Mouse (Mus musculus) intestine, postnatal 0 days (tissue): ENCODE data around the gene Oit3. TPM values are rescaled to one million over a fixed set of nuclear protein-coding genes. Genes with fewer than 3 reads are reported as not detected.

Experiments
- ATAC-seq: fragments of 200-750 bp; cut with Nextera tagmentation; 2 replicates; pipeline ENCODE4 v1.8.0; 2017; ENCODE audit warnings: mild to moderate bottlenecking, moderate TSS enrichment, moderate library complexity
- H3K27ac ChIP-seq: fragments of 300-500 bp; sonication (generic); 2 replicates; pipeline ENCODE4 v1.5.1; 2014; ENCODE audit warnings: mild to moderate bottlenecking, low read depth, low read length, moderate library complexity
- H3K27me3 ChIP-seq: fragments of 300-500 bp; sonication (generic); replicated peaks from 2 replicates; pipeline ENCODE4 v1.6.1; 2014; ENCODE audit warnings: low read length, mixed read lengths; ENCODE audit not compliant: control insufficient read depth, insufficient read depth
- H3K36me3 ChIP-seq: fragments of 300-500 bp; sonication (generic); 2 replicates; pipeline ENCODE4 v1.6.1; 2014; ENCODE audit warnings: mild to moderate bottlenecking, moderate library complexity; ENCODE audit not compliant: control insufficient read depth, insufficient read depth
- H3K4me1 ChIP-seq: fragments of 300-500 bp; sonication (generic); replicated peaks from 2 replicates; pipeline ENCODE4 v1.6.1; 2014; ENCODE audit warnings: antibody characterized with exemption, low read length, mixed read lengths; ENCODE audit not compliant: control insufficient read depth, insufficient read depth
- H3K4me2 ChIP-seq: fragments of 300-500 bp; sonication (generic); replicated peaks from 2 replicates; pipeline ENCODE4 v1.6.1; 2014; ENCODE audit warnings: low read depth, mild to moderate bottlenecking, moderate library complexity
- H3K4me3 ChIP-seq: fragments of 300-500 bp; sonication (generic); 2 replicates; pipeline ENCODE4 v1.5.1; 2014; ENCODE audit warnings: low read depth, low read length
- H3K9ac ChIP-seq: fragments of 300-500 bp; sonication (generic); 2 replicates; pipeline ENCODE4 v1.6.1; 2014; ENCODE audit warnings: mild to moderate bottlenecking, low read depth, low read length
- H3K9me3 ChIP-seq: fragments of 300-500 bp; sonication (generic); 2 replicates; pipeline ENCODE4 v1.6.1; 2016; ENCODE audit warnings: mixed run types; ENCODE audit not compliant: control insufficient read depth
- CTCF ChIP-seq: sonication (generic); IDR thresholded peaks from 2 replicates; pipeline ENCODE4 v1.5.1; 2016; ENCODE audit warnings: low read depth, mild to moderate bottlenecking, control low read depth, antibody characterized with exemption, moderate library complexity
- WGBS: fragments of 180-500 bp; shearing (Covaris S2); extraction: QIAGEN DNeasy Blood & Tissue Kit; methylation state at CpG from one replicate; pipeline ENCODE4 v1.1.7; 2014; 5-methylcytosine and 5-hydroxymethylcytosine counted together
- polyA plus RNA-seq: library from polyadenylated mRNA; unstranded; fragments of >200 nt; fragmentation: Nextera tagmentation; extraction: Ambion mirVana; gene quantifications from 2 replicates; pipeline ENCODE4 v1.2.1, GENCODE M21; 2015

The Oit3 gene
- polyA plus RNA-seq: 0.31 and 0.54 TPM in 2 replicates

GRCm38 (mm10) chr10:59441735-59442134 lies at the start of gene Oit3:
TSS of gene Oit3 (minus strand) at chr10:59441778.
- Histone ChIP-seq H3K4me2 (no peak within 1 kb of the TSS), H3K4me3 (no peak within 1 kb of the TSS), H3K27ac (no peak within 1 kb of the TSS), H3K9ac (no peak within 1 kb of the TSS), H3K36me3 (no peaks in the 10 kb centered on the region), H3K9me3 (no peaks in the 10 kb centered on the region), H3K4me1 (no peaks in the 10 kb centered on the region), H3K27me3 (no peaks in the 10 kb centered on the region)
- no peak for ATAC-seq
- TF ChIP-seq CTCF: no peak
- 77% methylated on average over 11 of the region's 11 CpGs for WGBS

- Histone ChIP-seq H3K4me1 (no peaks in the 10 kb centered on the region), H3K27me3 (no peaks in the 10 kb centered on the region), H3K9ac (no peak overlapping the region), H3K4me2 (no peak overlapping the region), H3K9me3 (no peaks in the 10 kb centered on the region), H3K36me3 (peaks cover 23% of the 10 kb centered on the region; the same call in 1 of the 2 replicates), H3K4me3 (no peak overlapping the region), H3K27ac (no peak overlapping the region)
- TF ChIP-seq CTCF: peak; percentile 49
- WGBS: 88% methylated on average over 8 of the region's 8 CpGs
- ATAC-seq: no peak
Measured at GRCm38 (mm10) chr10:59490920-59491319, 49.3 kb upstream of the Oit3 start.

- H3K9me3 ChIP-seq: no peaks in the 10 kb centered on the region
- no peak overlapping the region for H3K9ac ChIP-seq
- H3K4me3 ChIP-seq: no peak overlapping the region
- H3K4me1 ChIP-seq: no peaks in the 10 kb centered on the region
- no peak for ATAC-seq
- H3K27me3 ChIP-seq: no peaks in the 10 kb centered on the region
- 96% methylated on average over 1 of the region's 1 CpGs for WGBS
- no peak overlapping the region for H3K27ac ChIP-seq
- H3K36me3 ChIP-seq: peaks cover 23% of the 10 kb centered on the region; the same call in 1 of the 2 replicates
- TF ChIP-seq CTCF: no peak
- no peak overlapping the region for H3K4me2 ChIP-seq
Measured at GRCm38 (mm10) chr10:59489411-59489810, 47.8 kb upstream of the Oit3 start.

GRCm38 (mm10) chr10:59487351-59487750 lies 45.8 kb upstream of the Oit3 start:
- Histone ChIP-seq H3K4me3 (no peak overlapping the region), H3K27me3 (no peaks in the 10 kb centered on the region), H3K4me2 (no peak overlapping the region), H3K36me3 (peaks cover 23% of the 10 kb centered on the region; the same call in 1 of the 2 replicates), H3K4me1 (no peaks in the 10 kb centered on the region), H3K27ac (no peak overlapping the region), H3K9me3 (no peaks in the 10 kb centered on the region), H3K9ac (no peak overlapping the region)
- TF ChIP-seq CTCF: no peak
- ATAC-seq: no peak
- 88% methylated on average over 2 of the region's 2 CpGs for WGBS

- no peaks in the 10 kb centered on the region for H3K9me3 ChIP-seq
- no peak for TF ChIP-seq CTCF
- H3K4me3 ChIP-seq: no peak overlapping the region
- no peak overlapping the region for H3K4me2 ChIP-seq
- ATAC-seq: no peak
- WGBS: 90% methylated on average over 6 of the region's 6 CpGs
- H3K27ac ChIP-seq: no peak overlapping the region
- no peaks in the 10 kb centered on the region for H3K4me1 ChIP-seq
- no peak overlapping the region for H3K9ac ChIP-seq
- no peaks in the 10 kb centered on the region for H3K27me3 ChIP-seq
- H3K36me3 ChIP-seq: peaks cover 10% of the 10 kb centered on the region; the same call in 1 of the 2 replicates
Measured at GRCm38 (mm10) chr10:59484318-59484717, 42.7 kb upstream of the Oit3 start.

- Histone ChIP-seq H3K4me1 (no peaks in the 10 kb centered on the region), H3K27me3 (no peaks in the 10 kb centered on the region), H3K9me3 (0 out of 2 replicates have a peak, but pooled peaks cover 4% of the 10 kb centered on the region), H3K4me3 (no peak overlapping the region), H3K4me2 (no peak overlapping the region), H3K27ac (no peak overlapping the region), H3K9ac (no peak overlapping the region), H3K36me3 (0 out of 2 replicates have a peak, but pooled peaks cover 4% of the 10 kb centered on the region)
- no peak for ATAC-seq
- 85% methylated on average over 5 of the region's 5 CpGs for WGBS
- TF ChIP-seq CTCF: no peak
Measured at GRCm38 (mm10) chr10:59481381-59481780, 39.8 kb upstream of the Oit3 start.

- Histone ChIP-seq H3K27ac (no peak overlapping the region), H3K36me3 (peaks cover 5% of the 10 kb centered on the region), H3K9ac (no peak overlapping the region), H3K9me3 (no peaks in the 10 kb centered on the region), H3K4me2 (no peak overlapping the region), H3K4me3 (no peak overlapping the region), H3K4me1 (no peaks in the 10 kb centered on the region), H3K27me3 (no peaks in the 10 kb centered on the region)
- TF ChIP-seq CTCF: no peak
- WGBS: 71% methylated on average over 5 of the region's 5 CpGs
- ATAC-seq: no peak
Measured at GRCm38 (mm10) chr10:59470451-59470850, 28.9 kb upstream of the Oit3 start.
